Mouse (Mus musculus): ENCODE measurements around the gene Bmt2. TPM values are rescaled to one million over a fixed set of nuclear protein-coding genes. Genes with fewer than 3 reads are reported as not detected.

Bmt2 gene
- polyA plus RNA-seq, 1 experiment from 2014 or later = 19.0 TPM

GRCm38 (mm10) chr6:13665646-13666045 lies 12.1 kb downstream of the Bmt2 start:
- no peaks in the 10 kb centered on the region for H3K4me1 ChIP-seq
- peaks cover 26% of the 10 kb centered on the region; the same call in 1 of the 2 replicates for H3K36me3 ChIP-seq
- H3K9me3 ChIP-seq = no peaks in the 10 kb centered on the region
- no peaks in the 10 kb centered on the region for H3K27me3 ChIP-seq (ENCODE audit: insufficient read depth, poor library complexity, severe bottlenecking)
- 86% methylated on average over 7 of the region's 7 CpGs for WGBS
- DNase-seq (ENCODE audit: low spot score) = no peak
- no peak overlapping the region for H3K4me3 ChIP-seq
- no peak overlapping the region for H3K27ac ChIP-seq

- no peak for DNase-seq (ENCODE audit: low spot score)
- Histone ChIP-seq H3K9me3 (no peaks in the 10 kb centered on the region), H3K27ac (no peak overlapping the region), H3K36me3 (peaks cover 34% of the 10 kb centered on the region; the same call in 1 of the 2 replicates), H3K4me1 (no peaks in the 10 kb centered on the region), H3K4me3 (no peak overlapping the region), H3K27me3 (ENCODE audit: insufficient read depth, poor library complexity, severe bottlenecking) (no peaks in the 10 kb centered on the region)
- 92% methylated on average over 2 of the region's 2 CpGs for WGBS
Observed at GRCm38 (mm10) chr6:13658016-13658415, 19.8 kb downstream of the Bmt2 start.

GRCm38 (mm10) chr6:13654081-13654480 lies 23.7 kb downstream of the Bmt2 start:
- Histone ChIP-seq H3K27me3 (ENCODE audit: insufficient read depth, poor library complexity, severe bottlenecking) (no peaks in the 10 kb centered on the region), H3K4me3 (no peak overlapping the region), H3K27ac (no peak overlapping the region), H3K4me1 (no peaks in the 10 kb centered on the region), H3K9me3 (no peaks in the 10 kb centered on the region), H3K36me3 (peaks cover 22% of the 10 kb centered on the region; the same call in 1 of the 2 replicates)
- DNase-seq (ENCODE audit: low spot score) = no peak

GRCm38 (mm10) chr6:13652284-13652683 lies 25.5 kb downstream of the Bmt2 start:
- Histone ChIP-seq H3K27ac (no peak overlapping the region), H3K4me3 (no peak overlapping the region), H3K27me3 (ENCODE audit: insufficient read depth, poor library complexity, severe bottlenecking) (no peaks in the 10 kb centered on the region), H3K4me1 (no peaks in the 10 kb centered on the region), H3K36me3 (peaks cover 28% of the 10 kb centered on the region), H3K9me3 (no peaks in the 10 kb centered on the region)
- no peak for DNase-seq (ENCODE audit: low spot score)
- WGBS = 86% methylated on average over 3 of the region's 3 CpGs

GRCm38 (mm10) chr6:13650854-13651253 lies 26.9 kb downstream of the Bmt2 start:
- H3K27ac ChIP-seq = no peak overlapping the region
- no peaks in the 10 kb centered on the region for H3K4me1 ChIP-seq
- DNase-seq (ENCODE audit: low spot score) = no peak
- no peaks in the 10 kb centered on the region for H3K27me3 ChIP-seq (ENCODE audit: insufficient read depth, poor library complexity, severe bottlenecking)
- 94% methylated on average over 3 of the region's 3 CpGs for WGBS
- H3K9me3 ChIP-seq = no peaks in the 10 kb centered on the region
- no peak overlapping the region for H3K4me3 ChIP-seq
- peaks cover 31% of the 10 kb centered on the region for H3K36me3 ChIP-seq

- no peak for DNase-seq (ENCODE audit: low spot score)
- no peaks in the 10 kb centered on the region for H3K4me1 ChIP-seq
- no peaks in the 10 kb centered on the region for H3K9me3 ChIP-seq
- H3K36me3 ChIP-seq = peaks cover 31% of the 10 kb centered on the region
- H3K4me3 ChIP-seq = no peak overlapping the region
- H3K27me3 ChIP-seq (ENCODE audit: insufficient read depth, poor library complexity, severe bottlenecking) = no peaks in the 10 kb centered on the region
- H3K27ac ChIP-seq = no peak overlapping the region
Observed at GRCm38 (mm10) chr6:13648305-13648704, 29.5 kb downstream of the Bmt2 start.

GRCm38 (mm10) chr6:13636582-13636989 lies 41.2 kb downstream of the Bmt2 start:
- H3K27ac ChIP-seq = no peak overlapping the region; the same call in 1 of the 2 replicates
- no peak for DNase-seq (ENCODE audit: low spot score)
- WGBS = 29% methylated on average over 3 of the region's 3 CpGs
- no peak overlapping the region for H3K4me3 ChIP-seq
- H3K9me3 ChIP-seq = no peaks in the 10 kb centered on the region
- no peaks in the 10 kb centered on the region for H3K27me3 ChIP-seq (ENCODE audit: insufficient read depth, poor library complexity, severe bottlenecking)
- peaks cover 16% of the 10 kb centered on the region for H3K36me3 ChIP-seq
- H3K4me1 ChIP-seq = 0 out of 2 replicates have a peak, but pooled peaks cover 6% of the 10 kb centered on the region

GRCm38 (mm10) chr6:13632571-13632970 lies 45.2 kb downstream of the Bmt2 start:
- H3K4me3 ChIP-seq = no peak overlapping the region
- H3K27me3 ChIP-seq (ENCODE audit: insufficient read depth, poor library complexity, severe bottlenecking) = no peaks in the 10 kb centered on the region
- H3K27ac ChIP-seq = no peak overlapping the region
- DNase-seq (ENCODE audit: low spot score) = no peak
- WGBS = 84% methylated on average over 1 of the region's 1 CpGs
- no peaks in the 10 kb centered on the region for H3K9me3 ChIP-seq
- H3K4me1 ChIP-seq = 0 out of 2 replicates have a peak, but pooled peaks cover 6% of the 10 kb centered on the region
- H3K36me3 ChIP-seq = peaks cover 15% of the 10 kb centered on the region; the same call in 1 of the 2 replicates

GRCm38 (mm10) chr6:13630607-13631006 lies 47.2 kb downstream of the Bmt2 start:
- no peak for DNase-seq (ENCODE audit: low spot score)
- no peak overlapping the region for H3K27ac ChIP-seq
- WGBS = 55% methylated on average over 2 of the region's 2 CpGs

GRCm38 (mm10) chr6:13619618-13620017 lies 58.1 kb downstream of the Bmt2 start:
- no peak overlapping the region for H3K4me3 ChIP-seq
- DNase-seq (ENCODE audit: low spot score) = no peak
- 77% methylated on average over 2 of the region's 2 CpGs for WGBS
- H3K36me3 ChIP-seq = peaks cover 7% of the 10 kb centered on the region; the same call in 1 of the 2 replicates
- H3K27ac ChIP-seq = no peak overlapping the region
- no peaks in the 10 kb centered on the region for H3K27me3 ChIP-seq (ENCODE audit: insufficient read depth, poor library complexity, severe bottlenecking)
- no peaks in the 10 kb centered on the region for H3K9me3 ChIP-seq
- H3K4me1 ChIP-seq = no peaks in the 10 kb centered on the region

More at GRCm38 (mm10) chr6:13630607-13631006, 47.2 kb downstream of the Bmt2 start:
- Histone ChIP-seq H3K9me3 (no peaks in the 10 kb centered on the region), H3K4me1 (0 out of 2 replicates have a peak, but pooled peaks cover 4% of the 10 kb centered on the region), H3K36me3 (peaks cover 15% of the 10 kb centered on the region; the same call in 1 of the 2 replicates), H3K4me3 (no peak overlapping the region), H3K27me3 (ENCODE audit: insufficient read depth, poor library complexity, severe bottlenecking) (no peaks in the 10 kb centered on the region)

GRCm38 (mm10) chr6:13617110-13617509 lies 60.7 kb downstream of the Bmt2 start:
- H3K27ac ChIP-seq = no peak overlapping the region
- no peaks in the 10 kb centered on the region for H3K27me3 ChIP-seq (ENCODE audit: insufficient read depth, poor library complexity, severe bottlenecking)
- 78% methylated on average over 3 of the region's 3 CpGs for WGBS
- H3K9me3 ChIP-seq = no peaks in the 10 kb centered on the region
- DNase-seq (ENCODE audit: low spot score) = no peak
- H3K4me1 ChIP-seq = no peaks in the 10 kb centered on the region
- H3K4me3 ChIP-seq = no peak overlapping the region
- peaks cover 4% of the 10 kb centered on the region; the same call in 1 of the 2 replicates for H3K36me3 ChIP-seq

GRCm38 (mm10) chr6:13614568-13614967 lies 63.2 kb downstream of the Bmt2 start:
- Histone ChIP-seq H3K27me3 (ENCODE audit: insufficient read depth, poor library complexity, severe bottlenecking) (no peaks in the 10 kb centered on the region), H3K36me3 (no peaks in the 10 kb centered on the region), H3K9me3 (no peaks in the 10 kb centered on the region), H3K27ac (no peak overlapping the region), H3K4me1 (no peaks in the 10 kb centered on the region), H3K4me3 (no peak overlapping the region)
- no peak for DNase-seq (ENCODE audit: low spot score)
- WGBS = 90% methylated on average over 3 of the region's 3 CpGs

- Histone ChIP-seq H3K4me1 (no peaks in the 10 kb centered on the region), H3K4me3 (no peak overlapping the region), H3K27ac (no peak overlapping the region), H3K36me3 (no peaks in the 10 kb centered on the region), H3K9me3 (no peaks in the 10 kb centered on the region), H3K27me3 (ENCODE audit: insufficient read depth, poor library complexity, severe bottlenecking) (no peaks in the 10 kb centered on the region)
- DNase-seq (ENCODE audit: low spot score) = no peak
- WGBS = 84% methylated on average over 3 of the region's 3 CpGs
Observed at GRCm38 (mm10) chr6:13613671-13614070, 64.1 kb downstream of the Bmt2 start.

GRCm38 (mm10) chr6:13610869-13611268 lies 66.9 kb downstream of the Bmt2 start:
- Histone ChIP-seq H3K27ac (no peak overlapping the region), H3K4me1 (peaks cover 15% of the 10 kb centered on the region), H3K4me3 (no peak overlapping the region), H3K9me3 (no peaks in the 10 kb centered on the region), H3K27me3 (ENCODE audit: insufficient read depth, poor library complexity, severe bottlenecking) (no peaks in the 10 kb centered on the region), H3K36me3 (no peaks in the 10 kb centered on the region)
- DNase-seq (ENCODE audit: low spot score) = no peak
- 91% methylated on average over 2 of the region's 2 CpGs for WGBS
